Mouse (Mus musculus) testis, adult 2 months (tissue): Measurements from ENCODE around the gene Spata48. TPM values are rescaled to one million over a fixed set of nuclear protein-coding genes. Genes with fewer than 3 reads are reported as not detected.

ENCODE experiments used
- H3K27ac ChIP-seq: fragments of 200-500 bp; 2 replicates; pipeline ENCODE4 v1.5.1; 2012; ENCODE audit warnings: low read depth, low read length; ENCODE audit not compliant: control insufficient read depth, insufficient read depth
- H3K27me3 ChIP-seq: fragments of 200-500 bp; 2 replicates; pipeline ENCODE4 v1.6.1; 2012; ENCODE audit warnings: mild to moderate bottlenecking, low read length, moderate library complexity; ENCODE audit not compliant: control insufficient read depth, insufficient read depth
- H3K36me3 ChIP-seq: fragments of 200-500 bp; 2 replicates; pipeline ENCODE4 v1.6.1; 2012; ENCODE audit warnings: mild to moderate bottlenecking, low read length; ENCODE audit not compliant: control insufficient read depth, insufficient read depth
- H3K4me1 ChIP-seq: fragments of 200-500 bp; 2 replicates; pipeline ENCODE4 v1.6.1; 2012; ENCODE audit warnings: low read length; ENCODE audit not compliant: control insufficient read depth, insufficient read depth
- H3K4me3 ChIP-seq: fragments of 200-500 bp; 2 replicates; pipeline ENCODE4 v1.5.1; 2012; ENCODE audit warnings: low read depth, mild to moderate bottlenecking, low read length, moderate library complexity, mixed read lengths; ENCODE audit not compliant: control insufficient read depth
- CTCF ChIP-seq: fragments of 200-500 bp; IDR thresholded peaks from 2 replicates; pipeline ENCODE4 v1.5.1; 2012; ENCODE audit warnings: low read depth, mild to moderate bottlenecking, inconsistent platforms, low read length, moderate library complexity; ENCODE audit not compliant: control insufficient read depth, insufficient read depth, insufficient replicate concordance
- POLR2A ChIP-seq: fragments of 200-500 bp; IDR thresholded peaks from 2 replicates; pipeline ENCODE4 v1.6.1; 2012; ENCODE audit warnings: low read depth, mild to moderate bottlenecking, inconsistent platforms, low read length, moderate library complexity; ENCODE audit not compliant: control insufficient read depth
- polyA plus RNA-seq: library from polyadenylated mRNA; depleted of rRNA; stranded (reverse); fragments of >200 nt; gene quantifications from 2 replicates; pipeline ENCODE4 v1.2.3, GENCODE M21; 2012; rRNA removed

The Spata48 gene
- 23.4 and 27.4 TPM in 2 replicates for polyA plus RNA-seq

DNA sequence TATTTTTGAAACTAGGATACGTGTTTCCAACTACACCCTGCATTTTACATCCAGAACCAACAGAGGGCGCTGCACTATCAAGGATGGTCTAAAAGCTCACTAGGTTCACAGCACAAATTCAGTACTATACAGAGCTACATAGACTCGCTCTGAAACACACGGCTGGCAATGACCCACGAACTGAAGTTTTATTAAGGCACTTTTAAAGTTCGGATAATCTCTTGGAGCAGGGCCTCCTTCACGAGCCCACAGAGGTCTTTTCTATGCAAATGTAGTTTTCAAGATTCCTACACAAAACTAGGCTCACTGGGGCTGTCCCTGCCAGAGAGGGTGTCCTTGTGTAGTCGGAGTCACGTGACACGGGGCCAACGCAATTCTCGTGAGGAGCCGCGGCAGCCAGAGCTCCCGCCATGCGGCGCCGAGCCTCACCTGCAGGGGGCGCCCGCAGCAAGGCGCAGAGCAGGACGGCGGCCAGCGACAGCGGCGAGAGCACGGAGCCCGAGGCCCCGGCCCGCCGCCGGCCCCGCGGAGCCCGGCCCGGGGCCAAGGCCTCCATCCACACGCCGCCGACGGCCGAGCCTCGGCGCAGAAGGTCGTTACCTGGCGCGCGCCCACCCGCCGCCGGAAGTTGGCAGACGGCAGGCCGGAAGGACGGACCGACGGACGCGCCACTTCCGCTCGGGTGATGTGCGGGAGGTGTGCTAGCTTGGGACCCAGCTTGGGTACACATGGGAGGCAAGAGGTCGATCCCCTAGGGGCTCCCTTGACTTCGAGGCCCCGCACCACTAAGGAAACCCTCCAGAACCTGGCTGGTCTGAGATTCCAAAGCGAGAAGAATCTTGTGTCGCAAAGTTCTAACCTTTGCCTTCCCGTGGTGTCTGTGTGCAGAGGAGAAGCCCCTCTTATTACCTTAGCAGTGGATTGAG lies at the start of gene Spata48, which contains the start of gene Zpbp:
Spata48 (plus strand) TSS at position 460 of the 926 bp plus-strand sequence.
Zpbp (minus strand) TSS at position 774 of the 926 bp plus-strand sequence.
- Histone ChIP-seq H3K27me3 (no peaks in the 10 kb centered on the region), H3K36me3 (no peaks in the 10 kb centered on the region; the same call in 1 of the 2 replicates), H3K27ac (peak within 1 kb of the TSS; percentile 97), H3K4me1 (no peaks in the 10 kb centered on the region), H3K4me3 (peak within 1 kb of the TSS; percentile 96)
- TF ChIP-seq CTCF (peak; percentile 79), POLR2A (peak; percentile 81)

DNA sequence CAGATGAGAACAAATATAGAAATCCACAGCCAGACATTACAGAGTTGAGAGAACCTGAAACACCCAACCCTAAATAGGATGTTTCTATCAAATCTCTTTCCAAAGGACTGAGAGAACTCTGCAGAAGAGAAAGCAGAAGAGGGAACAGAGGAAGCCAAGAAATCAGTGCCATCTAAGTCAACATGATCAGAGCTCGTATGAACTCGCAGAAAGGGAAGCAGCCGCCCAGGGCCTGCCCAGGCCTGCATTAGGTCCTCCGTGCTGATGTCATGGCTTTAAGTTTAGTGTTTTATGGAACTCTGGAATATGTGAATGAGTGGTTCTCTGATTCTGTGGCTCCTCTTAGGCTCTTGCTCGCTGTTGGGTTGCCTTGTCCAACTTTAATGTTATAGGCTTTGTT lies 47.7 kb upstream of the Spata48 start:
- Histone ChIP-seq H3K36me3 (no peaks in the 10 kb centered on the region), H3K27ac (no peak overlapping the region), H3K4me1 (no peaks in the 10 kb centered on the region), H3K4me3 (no peak overlapping the region), H3K27me3 (no peaks in the 10 kb centered on the region)
- TF ChIP-seq CTCF (no peak), POLR2A (no peak)

- TF ChIP-seq POLR2A (no peak), CTCF (no peak)
- no peak overlapping the region for H3K27ac ChIP-seq
- H3K27me3 ChIP-seq: no peaks in the 10 kb centered on the region
- no peaks in the 10 kb centered on the region for H3K36me3 ChIP-seq
- H3K4me1 ChIP-seq: no peaks in the 10 kb centered on the region
- no peak overlapping the region for H3K4me3 ChIP-seq
Observed at GRCm38 (mm10) chr11:11417356-11417755, 44.5 kb upstream of the Spata48 start.

DNA sequence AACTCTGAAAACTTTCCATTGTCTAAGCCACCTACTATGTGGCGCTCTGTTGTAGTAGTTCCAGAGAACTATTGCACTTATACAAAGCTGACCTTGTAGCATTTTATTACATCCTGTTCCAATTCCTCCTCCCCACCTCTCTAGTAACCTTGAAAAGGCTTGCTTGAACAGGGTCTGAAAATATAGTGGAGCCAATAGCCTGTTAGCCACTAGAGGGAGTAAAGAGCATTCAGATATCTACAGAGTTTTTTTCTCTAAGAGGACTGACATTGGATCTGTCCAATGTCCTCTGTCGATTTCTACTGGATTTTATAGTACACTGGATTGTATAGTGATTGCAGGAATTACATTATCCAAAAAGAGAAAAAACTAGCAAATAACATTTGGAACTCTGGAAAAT lies 6.9 kb upstream of the Spata48 start:
- Histone ChIP-seq H3K4me1 (no peaks in the 10 kb centered on the region), H3K27ac (no peak overlapping the region), H3K27me3 (no peaks in the 10 kb centered on the region), H3K4me3 (no peak overlapping the region), H3K36me3 (no peaks in the 10 kb centered on the region; the same call in 1 of the 2 replicates)
- no peak for TF ChIP-seq POLR2A
- TF ChIP-seq CTCF: no peak

DNA sequence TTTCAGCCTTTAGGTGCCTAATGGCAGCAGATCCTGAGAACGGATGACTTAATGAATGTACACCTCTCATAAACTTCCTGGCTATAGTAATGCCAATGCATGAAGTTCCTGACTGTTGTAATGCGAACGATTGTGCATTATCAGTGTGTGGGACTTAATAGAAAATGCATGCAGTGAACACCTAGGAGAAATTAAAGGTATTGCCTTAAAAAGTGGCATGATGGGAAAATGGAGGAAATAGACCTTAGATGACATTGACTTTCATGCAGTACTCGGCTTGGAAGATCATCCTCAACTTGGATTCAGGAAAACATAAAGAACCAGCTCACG lies 632 bp downstream of the Spata48 start:
- H3K27me3 ChIP-seq: no peaks in the 10 kb centered on the region
- no peaks in the 10 kb centered on the region for H3K4me1 ChIP-seq
- peak overlapping the region; percentile 97 for H3K27ac ChIP-seq
- peak overlapping the region; percentile 96 for H3K4me3 ChIP-seq
- TF ChIP-seq POLR2A: no peak
- H3K36me3 ChIP-seq: no peaks in the 10 kb centered on the region

- Histone ChIP-seq H3K36me3 (no peaks in the 10 kb centered on the region), H3K27me3 (no peaks in the 10 kb centered on the region), H3K27ac (no peak overlapping the region), H3K4me1 (no peaks in the 10 kb centered on the region), H3K4me3 (no peak overlapping the region)
- TF ChIP-seq POLR2A (no peak), CTCF (no peak)
Observed at GRCm38 (mm10) chr11:11468924-11469323, 7.0 kb downstream of the Spata48 start.

DNA sequence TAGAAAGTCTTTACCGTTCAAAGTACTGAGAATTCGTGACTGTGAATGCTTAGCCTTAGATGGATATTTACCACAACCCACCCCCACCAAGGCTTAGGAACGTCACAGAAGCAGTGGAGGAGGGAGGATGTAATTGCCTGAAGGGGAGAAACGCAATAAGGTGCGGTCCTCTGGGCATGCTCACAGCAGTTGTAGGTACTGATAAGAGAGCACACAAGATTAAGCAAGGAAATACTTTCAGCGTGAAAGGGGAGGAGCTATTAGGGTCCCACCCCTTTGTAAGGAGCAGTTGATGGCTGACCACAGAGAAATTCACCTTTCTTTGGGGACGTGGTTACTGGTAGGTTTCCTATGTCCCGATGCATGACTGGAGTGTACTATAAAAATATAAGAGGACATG lies 22.5 kb downstream of the Spata48 start:
- peak overlapping the region; percentile 83 for H3K4me3 ChIP-seq
- no peak overlapping the region for H3K27ac ChIP-seq
- H3K36me3 ChIP-seq: no peaks in the 10 kb centered on the region
- TF ChIP-seq POLR2A (no peak; the same call in 1 of the 2 replicates), CTCF (no peak)
- H3K27me3 ChIP-seq: no peaks in the 10 kb centered on the region
- H3K4me1 ChIP-seq: no peaks in the 10 kb centered on the region; the same call in 1 of the 2 replicates

GRCm38 (mm10) chr11:11492044-11492443 lies 30.1 kb downstream of the Spata48 start:
- no peaks in the 10 kb centered on the region; the same call in 1 of the 2 replicates for H3K4me1 ChIP-seq
- no peak for TF ChIP-seq CTCF
- TF ChIP-seq POLR2A: peak; percentile 53; the same call in 1 of the 2 replicates
- peak overlapping the region; percentile 86 for H3K4me3 ChIP-seq
- H3K27me3 ChIP-seq: no peaks in the 10 kb centered on the region
- no peaks in the 10 kb centered on the region for H3K36me3 ChIP-seq
- peak overlapping the region; percentile 43 for H3K27ac ChIP-seq
